In genomic region chr12:27130544-27130943, GRCm38 (mm10) we compare ENCODE assay signal across 12 mouse cellular contexts.
"Had no signal": no experiment of that assay in that cellular context is flagged by ENCODE, and none has a peak within 500 bp of the region (broad histone marks: within the 10 kb centered on the region; RNA-seq: fewer than 3 reads in every experiment).

No protein-coding gene starts in this region.

- DNase-seq: retina, postnatal 1 day; right cerebral cortex, adult 18-20 months; right cerebral cortex, postnatal 14 days; right cerebral cortex, postnatal 25 days; right cerebral cortex, postnatal 4 days; spleen, adult 18-20 months; thymus, adult 18-20 months; thymus, adult 2 months; thymus, postnatal 14 days; thymus, postnatal 25 days; thymus, postnatal 36 days; thymus, postnatal 4 days had no signal
